Mouse (Mus musculus): ENCODE results near the gene Ybx1.

- TF ChIP-seq CTCF (IDR thresholded peaks at IDR 0.05; ENCODE audit: low read depth) (no peak), EP300 (optimal IDR thresholded peaks at IDR 0.05) (no peak)
Measured at GRCm38 (mm10) chr4:119320896-119321550, 26.6 kb upstream of the Ybx1 start.
